Comparison of ENCODE assay signal across 27 mouse cellular contexts in genomic region chr6:41864038-41864437, GRCm38 (mm10). TPM values are rescaled to one million over a fixed set of nuclear protein-coding genes. Genes with fewer than 3 reads are reported as not detected.
"Had no signal": no experiment of that assay in that cellular context is flagged by ENCODE, and none has a peak within 500 bp of the region (broad histone marks: within the 10 kb centered on the region; RNA-seq: fewer than 3 reads in every experiment).

No protein-coding gene starts in this region.

- ATAC-seq: liver, embryonic 12.5 days; liver, postnatal 0 days; lung, postnatal 0 days; midbrain, embryonic 13.5 days; midbrain, embryonic 15.5 days; midbrain, embryonic 16.5 days had no signal

- DNase-seq: left cerebral cortex, postnatal 4 days; liver; liver, embryonic 13.5 days; liver, postnatal 0 days; lung, adult 18-20 months; lung, adult 2 months; lung, embryonic 14.5 days; lung, postnatal 10 days; lung, postnatal 14 days; lung, postnatal 36 days; lung, postnatal 4 days; midbrain, embryonic 14.5 days had no signal

RNA-seq across cellular contexts. Expression of gene Sval2, which starts 11.2 kb away (rescaled TPM):
- total RNA-seq: left cerebral cortex, postnatal 10 days; left cerebral cortex, postnatal 14 days; left cerebral cortex, postnatal 25 days; left cerebral cortex, postnatal 36 days; left cerebral cortex, postnatal 4 days; liver, adult 2 months; megakaryocyte progenitor cell, adult 5-6 weeks; megakaryocyte, adult 5-6 weeks; megakaryocyte-erythroid progenitor cell, adult 5-6 weeks; midbrain, postnatal 0 days; monocyte, adult 5-6 weeks had no signal

RNA-seq across cellular contexts. Expression of gene Pip, which starts 16.7 kb away (rescaled TPM):
- total RNA-seq: left cerebral cortex, postnatal 10 days; left cerebral cortex, postnatal 14 days; left cerebral cortex, postnatal 25 days; left cerebral cortex, postnatal 36 days; left cerebral cortex, postnatal 4 days; liver, adult 2 months; megakaryocyte progenitor cell, adult 5-6 weeks; megakaryocyte, adult 5-6 weeks; megakaryocyte-erythroid progenitor cell, adult 5-6 weeks; midbrain, postnatal 0 days; monocyte, adult 5-6 weeks had no signal
